Mouse (Mus musculus) lung, adult 2 months (tissue): Measurements from ENCODE around the gene Taf1c. TPM values are rescaled to one million over a fixed set of nuclear protein-coding genes. Genes with fewer than 3 reads are reported as not detected.
A peak's percentile ranks its signal among the peaks of the same experiment; 100 is the strongest.

Experiments
- DNase-seq: peaks from one replicate; pipeline ENCODE4 v3.0.0; 2022
- H3K4me1 ChIP-seq: fragments of 200-500 bp; 2 replicates; pipeline ENCODE4 v1.6.1; 2011; ENCODE audit warnings: low read length; ENCODE audit not compliant: control insufficient read depth, insufficient read depth
- H3K4me3 ChIP-seq: fragments of 200-500 bp; replicated peaks from 2 replicates; pipeline ENCODE3; 2011; ENCODE audit warnings: low read depth, mild to moderate bottlenecking, control low read depth, low read length; ENCODE audit errors: extremely low read depth
- CTCF ChIP-seq: fragments of 200-500 bp; IDR thresholded peaks from 2 replicates; pipeline ENCODE4 v1.5.1; 2011; ENCODE audit warnings: mild to moderate bottlenecking, low read length, control low read depth; ENCODE audit not compliant: insufficient read depth
- POLR2A ChIP-seq: fragments of 200-500 bp; IDR thresholded peaks from 2 replicates; pipeline ENCODE4 v1.6.1; 2011; ENCODE audit warnings: low read depth, mild to moderate bottlenecking, control low read depth, low read length, borderline replicate concordance; ENCODE audit errors: extremely low read depth
- WGBS: fragments of 180-500 bp; shearing (Covaris S2); methylation state at CpG from one replicate; pipeline ENCODE4 v1.1.7; 2018; 5-methylcytosine and 5-hydroxymethylcytosine counted together
- polyA plus RNA-seq: library from polyadenylated mRNA; depleted of rRNA; stranded (reverse); fragments of >200 nt; gene quantifications from 2 replicates; pipeline ENCODE4 v1.2.3, GENCODE M21; 2012; rRNA removed

Taf1c gene
- polyA plus RNA-seq, 1 experiment: 17.6 TPM

- H3K4me3 ChIP-seq: no peak overlapping the region
- 84% methylated on average over 14 of the region's 14 CpGs for WGBS
- no peak for DNase-seq
- no peak for TF ChIP-seq CTCF
- TF ChIP-seq POLR2A: no peak
- H3K4me1 ChIP-seq: peaks cover 3% of the 10 kb centered on the region; the same call in 1 of the 2 replicates
Observed at GRCm38 (mm10) chr8:119563849-119564251, 41.2 kb downstream of the Taf1c start.

GRCm38 (mm10) chr8:119559402-119559720 is 45.7 kb downstream of the Taf1c start:
- Histone ChIP-seq H3K4me1 (peaks cover 8% of the 10 kb centered on the region), H3K4me3 (no peak overlapping the region)
- 88% methylated on average over 6 of the region's 6 CpGs for WGBS
- TF ChIP-seq CTCF: no peak
- no peak for TF ChIP-seq POLR2A
- DNase-seq: no peak

DNA sequence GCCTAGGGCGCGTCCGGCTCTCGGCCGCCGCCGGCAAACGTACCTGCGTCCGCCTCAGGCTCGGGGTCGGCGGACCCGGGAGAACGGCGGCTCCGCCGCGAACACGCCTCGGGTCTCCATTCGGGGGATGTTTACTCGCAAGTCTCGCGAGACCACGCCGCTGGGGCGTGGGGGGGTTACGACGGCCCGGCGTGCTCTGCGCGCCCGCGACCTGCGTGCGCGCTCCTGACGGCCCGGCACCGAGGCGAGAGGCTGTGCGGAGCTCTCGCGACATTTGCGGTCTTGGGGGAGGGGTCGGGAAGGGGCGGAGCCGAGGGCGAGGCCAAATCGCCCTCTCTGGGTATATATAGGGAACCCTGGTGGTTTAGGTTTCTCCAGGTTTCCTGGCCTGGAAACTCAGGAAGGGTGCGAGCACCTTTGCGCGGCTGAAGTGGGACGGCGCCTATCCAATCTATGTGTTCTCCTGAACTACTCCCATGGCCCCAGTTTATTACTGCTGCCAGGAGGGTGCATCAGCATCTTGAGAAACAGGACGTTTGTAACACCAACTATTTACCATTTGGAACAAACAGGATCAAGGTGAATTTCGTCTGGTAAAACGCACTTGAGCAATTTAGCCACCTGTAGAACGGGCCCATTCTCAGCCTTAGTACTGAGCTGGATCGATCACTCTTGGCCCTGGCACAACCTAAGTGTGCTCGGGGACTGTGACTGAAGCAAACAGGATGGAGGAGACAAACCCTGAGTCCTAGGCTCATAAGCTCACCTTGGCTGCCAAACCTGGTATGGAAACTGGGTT is 46.2 kb downstream of the Taf1c start, which contains the start of gene Mbtps1:
Gene Mbtps1, minus strand, starts transcription at position 133 of the 799 bp plus-strand sequence.
- TF ChIP-seq CTCF (no peak), POLR2A (peak; percentile 96)
- peak within 1 kb of the TSS; percentile 64 for H3K4me3 ChIP-seq
- WGBS: 5% methylated on average over 60 of the region's 63 CpGs
- DNase-seq: peak; percentile 99
- peaks cover 8% of the 10 kb centered on the region for H3K4me1 ChIP-seq

GRCm38 (mm10) chr8:119557821-119558602 is 47.0 kb downstream of the Taf1c start:
- peaks cover 9% of the 10 kb centered on the region for H3K4me1 ChIP-seq
- TF ChIP-seq CTCF: no peak
- TF ChIP-seq POLR2A: peak; percentile 29; the same call in 1 of the 2 replicates
- DNase-seq: no peak
- WGBS: under 1% methylated on average over 55 of the region's 55 CpGs
- H3K4me3 ChIP-seq: peak overlapping the region; percentile 53

GRCm38 (mm10) chr8:119557132-119557531 is 47.9 kb downstream of the Taf1c start:
- TF ChIP-seq CTCF (no peak), POLR2A (no peak)
- DNase-seq: no peak
- WGBS: 55% methylated on average over 9 of the region's 9 CpGs
- peak overlapping the region; percentile 19 for H3K4me3 ChIP-seq
- H3K4me1 ChIP-seq: peaks cover 17% of the 10 kb centered on the region

DNA sequence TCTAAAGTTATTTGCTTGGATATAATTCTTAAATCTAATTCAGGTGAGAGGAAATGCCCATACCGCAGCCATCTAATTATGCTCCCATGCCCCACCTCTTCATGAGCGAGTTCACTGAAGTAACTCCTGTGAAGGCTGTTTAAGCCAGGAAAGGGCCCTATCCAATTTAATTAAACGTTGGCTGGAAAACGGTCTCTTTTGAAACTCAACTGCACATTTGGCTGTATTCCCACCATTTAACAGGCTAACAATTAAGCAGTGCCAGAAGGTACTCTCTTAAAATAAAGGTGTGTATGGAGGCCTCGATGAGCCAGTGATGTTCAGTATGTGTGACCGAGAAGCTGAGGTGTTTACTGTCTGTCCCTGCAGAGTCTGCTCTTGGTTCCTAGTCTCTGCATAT is 49.2 kb downstream of the Taf1c start:
- Histone ChIP-seq H3K4me1 (peaks cover 19% of the 10 kb centered on the region), H3K4me3 (no peak overlapping the region)
- no peak for TF ChIP-seq POLR2A
- TF ChIP-seq CTCF: no peak
- 53% methylated on average over 6 of the region's 6 CpGs for WGBS
- no peak for DNase-seq

GRCm38 (mm10) chr8:119552967-119553366 is 52.1 kb downstream of the Taf1c start:
- no peak for DNase-seq
- Histone ChIP-seq H3K4me3 (no peak overlapping the region), H3K4me1 (peaks cover 20% of the 10 kb centered on the region)
- no peak for TF ChIP-seq POLR2A
- TF ChIP-seq CTCF: no peak
- WGBS: 57% methylated on average over 2 of the region's 2 CpGs

- Histone ChIP-seq H3K4me1 (peaks cover 20% of the 10 kb centered on the region), H3K4me3 (no peak overlapping the region)
- WGBS: 58% methylated on average over 7 of the region's 7 CpGs
- TF ChIP-seq POLR2A (no peak), CTCF (no peak)
- DNase-seq: no peak
Observed at GRCm38 (mm10) chr8:119548560-119549113, 56.4 kb downstream of the Taf1c start.

Other genes starting within 250 kb of the Taf1c start
- 26.9 and 32.0 TPM in 2 replicates for gene Mlycd, start 210.3 kb downstream of the Taf1c start, polyA plus RNA-seq
- 48.8 and 57.9 TPM in 2 replicates for gene Osgin1, start 171.1 kb downstream of the Taf1c start, polyA plus RNA-seq
- gene Necab2, start 158.5 kb downstream of the Taf1c start, polyA plus RNA-seq: 0.63 and 1.0 TPM in 2 replicates
- 0.14 TPM in 1 of 2 replicates, not detected in the other for gene Slc38a8, start 103.5 kb downstream of the Taf1c start, polyA plus RNA-seq
- 76.6 and 87.4 TPM in 2 replicates for gene Mbtps1, start 46.5 kb downstream of the Taf1c start, polyA plus RNA-seq
- 24.1 and 27.7 TPM in 2 replicates for gene Hsdl1, start 30.0 kb downstream of the Taf1c start, polyA plus RNA-seq
- 5.0 and 5.3 TPM in 2 replicates for gene Dnaaf1, start 30.0 kb downstream of the Taf1c start, polyA plus RNA-seq
- gene Adad2, start 7.5 kb upstream of the Taf1c start, polyA plus RNA-seq: not detected in 2 replicates
- gene Kcng4, start 30.5 kb upstream of the Taf1c start, polyA plus RNA-seq: 0.17 and 0.51 TPM in 2 replicates
- gene Wfdc1, start 61.1 kb upstream of the Taf1c start, polyA plus RNA-seq: 122 and 130 TPM in 2 replicates
- gene Atp2c2, start 94.8 kb upstream of the Taf1c start, polyA plus RNA-seq: 5.4 and 7.2 TPM in 2 replicates
- 10.2 and 10.8 TPM in 2 replicates for gene Tldc1, start 173.2 kb upstream of the Taf1c start, polyA plus RNA-seq
- gene Cotl1, start 235.3 kb upstream of the Taf1c start, polyA plus RNA-seq: 155 and 180 TPM in 2 replicates